Comparison of ENCODE assay signal across 8 mouse cellular contexts in genomic region chr1:128357452-128357851, GRCm38 (mm10). TPM values are rescaled to one million over a fixed set of nuclear protein-coding genes. Genes with fewer than 3 reads are reported as not detected.
DNase-seq lines count a peak whose midpoint lies in the region; ATAC-seq and TF ChIP-seq lines count a peak whose summit lies in the region.

No protein-coding gene starts in this region.

- DNase-seq in heart, embryonic 10.5 days (ENCODE audit: low spot score) = no peak
- DNase-seq in heart, adult 8-10 months (ENCODE audit: low spot score) = no peak
- peak; percentile 63 for DNase-seq in CD4-positive helper T cell, adult 2 months (ENCODE audit: low read depth, low spot score)
- DNase-seq in limb, embryonic 14.5 days (ENCODE audit: low spot score) = no peak
- DNase-seq in thymus, postnatal 14 days = peak; percentile 27
- DNase-seq in right cerebral cortex, adult 2 months (ENCODE audit: low spot score in 2 of 2) = no peak
- no peak for DNase-seq in ovary, adult 18-20 months (ENCODE audit: low spot score)

- 57% methylated on average over 3 of the region's 3 CpGs for WGBS in heart, embryonic 10.5 days
- WGBS in embryonic facial prominence, embryonic 13.5 days = 55% methylated on average over 3 of the region's 3 CpGs
- WGBS in limb, embryonic 14.5 days = 62% methylated on average over 3 of the region's 3 CpGs

- peak overlapping the region; percentile 92; the same call in 1 of the 2 replicates for H3K4me3 ChIP-seq in heart, embryonic 10.5 days
- peak overlapping the region; percentile 82 for H3K4me3 ChIP-seq in embryonic facial prominence, embryonic 13.5 days
- H3K4me3 ChIP-seq in limb, embryonic 14.5 days (replicated peaks; ENCODE audit: low read length) = peak overlapping the region; percentile 82

- peaks cover 52% of the 10 kb centered on the region for H3K36me3 ChIP-seq in heart, embryonic 10.5 days
- peaks cover 38% of the 10 kb centered on the region for H3K36me3 ChIP-seq in embryonic facial prominence, embryonic 13.5 days
- H3K36me3 ChIP-seq in limb, embryonic 14.5 days (ENCODE audit: control insufficient read depth, insufficient read depth, low read length) = peaks cover 44% of the 10 kb centered on the region

- no peak overlapping the region for H3K27ac ChIP-seq in heart, embryonic 10.5 days
- H3K27ac ChIP-seq in embryonic facial prominence, embryonic 13.5 days = no peak overlapping the region
- H3K27ac ChIP-seq in limb, embryonic 14.5 days (replicated peaks; ENCODE audit: low read depth, low read length) = no peak overlapping the region

- no peak for TF ChIP-seq POLR2A in limb, embryonic 14.5 days (IDR thresholded peaks at IDR 0.05; ENCODE audit: borderline replicate concordance, extremely low read depth, insufficient read depth, insufficient read length)

- H3K4me1 ChIP-seq in heart, embryonic 10.5 days = peaks cover 17% of the 10 kb centered on the region
- H3K4me1 ChIP-seq in embryonic facial prominence, embryonic 13.5 days = peaks cover 31% of the 10 kb centered on the region
- H3K4me1 ChIP-seq in limb, embryonic 14.5 days (ENCODE audit: control insufficient read depth, insufficient read depth, low read length) = peaks cover 11% of the 10 kb centered on the region

- H3K4me2 ChIP-seq in embryonic facial prominence, embryonic 13.5 days = peak overlapping the region; percentile 60
- peak overlapping the region; percentile 58 for H3K4me2 ChIP-seq in limb, embryonic 14.5 days (replicated peaks; ENCODE audit: low read depth, low read length, severe bottlenecking)

- H3K9ac ChIP-seq in embryonic facial prominence, embryonic 13.5 days = peak overlapping the region; percentile 90; the same call in 1 of the 2 replicates
- H3K9ac ChIP-seq in limb, embryonic 14.5 days (ENCODE audit: low read depth, low read length, severe bottlenecking) = peak overlapping the region; percentile 91

- no peaks in the 10 kb centered on the region for H3K27me3 ChIP-seq in heart, embryonic 10.5 days (ENCODE audit: insufficient read depth, poor library complexity, severe bottlenecking)
- no peaks in the 10 kb centered on the region for H3K27me3 ChIP-seq in embryonic facial prominence, embryonic 13.5 days
- no peaks in the 10 kb centered on the region for H3K27me3 ChIP-seq in limb, embryonic 14.5 days (ENCODE audit: control insufficient read depth, insufficient read depth, low read length)

- ATAC-seq in embryonic facial prominence, embryonic 13.5 days (ENCODE audit: insufficient number of reproducible peaks, insufficient read depth, low FRiP score, low TSS enrichment, low read depth) = no peak
- ATAC-seq in limb, embryonic 14.5 days (ENCODE audit: low FRiP score, low read depth) = no peak

- no peaks in the 10 kb centered on the region for H3K9me3 ChIP-seq in heart, embryonic 10.5 days
- no peaks in the 10 kb centered on the region for H3K9me3 ChIP-seq in embryonic facial prominence, embryonic 13.5 days
- H3K9me3 ChIP-seq in limb, embryonic 14.5 days (ENCODE audit: control insufficient read depth, low read length) = no peaks in the 10 kb centered on the region

RNA-seq across cellular contexts. Expression of gene Mcm6, which starts 2.0 kb away (rescaled TPM):
- polyA plus RNA-seq in heart, embryonic 10.5 days (2016; fragmentation: Nextera tagmentation; extraction: Ambion mirVana) = 233 and 248 TPM in 2 replicates
- 1 to 10 TPM; 4.9 to 6.2 (median 5.5) TPM for total RNA-seq in heart, adult 8-10 months (2022)
- polyA plus RNA-seq in embryonic facial prominence, embryonic 13.5 days (2015; fragmentation: Nextera tagmentation; extraction: Ambion mirVana) = 221 and 223 TPM in 2 replicates
- polyA plus RNA-seq in limb, embryonic 14.5 days (2012; rRNA removed) = 124 and 126 TPM in 2 replicates
- 193 and 207 TPM in 2 replicates for polyA plus RNA-seq in limb, embryonic 14.5 days (2014; fragmentation: Nextera tagmentation; extraction: Ambion mirVana)

RNA-seq across cellular contexts. Expression of gene Lct, which starts 29.3 kb away (rescaled TPM):
- polyA plus RNA-seq in heart, embryonic 10.5 days (2016; fragmentation: Nextera tagmentation; extraction: Ambion mirVana) = 0.09 and 0.11 TPM in 2 replicates
- total RNA-seq in heart, adult 8-10 months (2022) = not detected
- 0.14 TPM in 2 replicates for polyA plus RNA-seq in embryonic facial prominence, embryonic 13.5 days (2015; fragmentation: Nextera tagmentation; extraction: Ambion mirVana)
- 0.46 and 0.52 TPM in 2 replicates for polyA plus RNA-seq in limb, embryonic 14.5 days (2012; rRNA removed)
- polyA plus RNA-seq in limb, embryonic 14.5 days (2014; fragmentation: Nextera tagmentation; extraction: Ambion mirVana) = 0.12 and 0.17 TPM in 2 replicates

RNA-seq across cellular contexts. Expression of gene Dars, which starts 59.7 kb away (rescaled TPM):
- polyA plus RNA-seq in heart, embryonic 10.5 days (2016; fragmentation: Nextera tagmentation; extraction: Ambion mirVana) = 137 and 155 TPM in 2 replicates
- 10 to 100 TPM; 64.0 to 71.4 (median 65.7) TPM for total RNA-seq in heart, adult 8-10 months (2022)
- polyA plus RNA-seq in embryonic facial prominence, embryonic 13.5 days (2015; fragmentation: Nextera tagmentation; extraction: Ambion mirVana) = 152 and 157 TPM in 2 replicates
- polyA plus RNA-seq in limb, embryonic 14.5 days (2012; rRNA removed) = 40.9 and 57.0 TPM in 2 replicates
- polyA plus RNA-seq in limb, embryonic 14.5 days (2014; fragmentation: Nextera tagmentation; extraction: Ambion mirVana) = 86.9 and 88.7 TPM in 2 replicates

Comparison
In these comparisons a context has a peak if more than half of its experiments do, and no peak if none do; other contexts are left out.
1. DNase-seq: peak in CD4-positive helper T cell, adult 2 months (single experiment) and thymus, postnatal 14 days (single experiment); none in heart, embryonic 10.5 days (single experiment), heart, adult 8-10 months (single experiment), limb, embryonic 14.5 days (single experiment), right cerebral cortex, adult 2 months (0 of 2) and ovary, adult 18-20 months (single experiment).
2. Peak in every context shown above with its lines, with median percentiles within 50 percentile points of each other: H3K4me3 ChIP-seq.